Mouse (Mus musculus) cortical plate, adult 2 months (tissue): ENCODE results near the gene Mboat2.

Experiments
- CTCF ChIP-seq: fragments of 200-500 bp; IDR thresholded peaks from 2 replicates; pipeline ENCODE4 v1.5.1; 2011; ENCODE audit warnings: mild to moderate bottlenecking, control low read depth, low read length; ENCODE audit not compliant: insufficient read depth; ENCODE audit errors: extremely low read depth
- POLR2A ChIP-seq: fragments of 200-500 bp; IDR thresholded peaks from 2 replicates; pipeline ENCODE4 v1.6.1; 2011; ENCODE audit warnings: mild to moderate bottlenecking, low read length, control low read depth; ENCODE audit not compliant: insufficient read depth; ENCODE audit errors: extremely low read depth

DNA sequence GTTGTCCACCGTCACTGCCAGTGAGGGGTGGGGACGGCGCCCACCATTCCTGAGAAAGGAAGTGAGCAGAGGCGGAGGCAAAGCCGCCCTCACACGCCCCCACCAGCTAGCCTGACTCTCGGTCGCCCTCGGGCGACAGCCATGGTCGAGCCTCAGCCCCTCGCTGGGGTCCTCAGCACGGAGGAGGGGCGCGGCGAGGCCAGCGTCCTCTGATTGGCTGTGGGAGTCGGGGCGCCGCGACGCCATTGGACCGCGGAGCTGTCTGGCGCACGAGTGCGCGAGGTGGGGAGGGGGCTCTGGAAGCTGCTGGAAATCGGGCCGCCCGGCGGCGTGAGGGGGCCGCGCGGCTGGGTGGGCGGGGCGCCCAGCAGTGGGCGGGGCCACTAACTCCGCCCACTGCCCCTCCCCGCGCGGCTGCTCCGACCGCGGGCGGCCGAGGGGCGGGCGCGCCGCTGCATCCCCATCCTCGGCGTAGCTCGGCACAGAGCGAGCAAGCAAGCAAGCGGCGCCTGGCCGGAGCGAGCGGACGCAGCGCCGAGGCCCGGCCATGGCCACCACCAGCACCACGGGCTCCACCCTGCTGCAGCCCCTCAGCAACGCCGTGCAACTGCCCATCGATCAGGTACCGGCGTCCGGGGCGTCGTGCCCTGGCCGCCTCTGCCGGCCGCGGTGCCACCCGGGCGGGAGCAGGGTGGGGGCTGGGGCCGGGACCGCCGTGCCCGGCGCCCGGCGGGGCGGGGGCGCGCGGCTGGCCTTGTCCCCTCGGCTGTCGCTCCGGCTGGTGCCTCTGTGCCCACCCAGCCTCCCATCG is 679 bp downstream of the Mboat2 start:
- no peak for TF ChIP-seq CTCF
- peak; percentile 59; the same call in 1 of the 2 replicates for TF ChIP-seq POLR2A
